Mouse (Mus musculus) liver, adult (tissue): Measurements from ENCODE around the gene Loxl1.

Experiments
- GATA4 ChIP-seq: IDR thresholded peaks from 2 replicates; pipeline ENCODE4 v1.6.1; 2014; ENCODE audit warnings: mild to moderate bottlenecking, low read length; ENCODE audit not compliant: insufficient replicate concordance

The Loxl1 gene

DNA sequence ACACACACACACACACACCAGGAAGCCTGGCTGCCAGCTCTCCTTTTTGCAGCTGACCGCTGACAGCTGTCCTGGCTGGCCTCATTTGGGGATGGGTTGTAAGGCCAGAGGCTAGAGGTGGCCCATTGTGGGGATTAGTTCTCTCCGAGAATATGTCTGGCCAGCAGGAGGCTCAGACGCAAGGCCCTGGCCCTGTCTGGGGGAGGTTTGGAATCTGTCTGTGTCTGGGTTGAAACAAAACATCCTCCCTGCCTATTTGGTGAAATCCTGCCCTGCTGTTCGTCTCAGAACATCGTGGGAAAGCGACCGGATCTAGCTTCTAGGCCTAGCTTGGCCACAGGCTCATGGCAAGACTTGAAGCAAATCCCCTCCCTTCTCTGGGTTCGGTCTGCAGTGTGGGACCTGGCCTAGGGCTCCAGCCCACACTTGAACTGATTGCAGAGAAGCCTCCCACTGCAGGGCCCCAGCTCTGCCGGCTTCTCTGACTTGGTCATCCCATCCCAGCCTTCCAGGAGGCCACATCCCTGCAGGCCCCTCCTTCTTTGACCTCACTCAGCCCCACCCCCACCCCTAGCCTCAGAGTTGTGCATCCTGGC, 17.1 kb downstream of the Loxl1 start:
- TF ChIP-seq GATA4, result no peak

DNA sequence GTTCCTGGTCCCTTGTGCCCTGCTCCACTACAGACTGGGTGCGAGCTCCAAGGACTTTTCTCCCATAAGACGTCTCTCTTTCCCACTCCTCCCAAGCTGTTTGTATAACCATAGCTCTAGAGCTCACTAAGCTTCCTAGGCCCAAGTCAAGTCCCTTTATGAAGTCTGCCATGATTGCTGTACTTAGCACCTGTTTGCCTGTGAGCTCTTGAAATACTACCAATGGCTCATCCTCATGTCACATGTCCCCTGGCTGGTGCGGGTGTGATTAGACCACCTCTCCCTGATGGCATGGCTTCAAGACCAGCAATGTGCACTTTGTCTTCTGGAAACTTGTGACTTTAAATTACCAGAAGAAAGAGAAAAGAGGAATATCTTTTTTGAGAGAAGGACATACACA, 17.6 kb downstream of the Loxl1 start:
- no peak for TF ChIP-seq GATA4

GRCm38 (mm10) chr9:58294527-58294926, 18.5 kb downstream of the Loxl1 start:
- TF ChIP-seq GATA4, result no peak

DNA sequence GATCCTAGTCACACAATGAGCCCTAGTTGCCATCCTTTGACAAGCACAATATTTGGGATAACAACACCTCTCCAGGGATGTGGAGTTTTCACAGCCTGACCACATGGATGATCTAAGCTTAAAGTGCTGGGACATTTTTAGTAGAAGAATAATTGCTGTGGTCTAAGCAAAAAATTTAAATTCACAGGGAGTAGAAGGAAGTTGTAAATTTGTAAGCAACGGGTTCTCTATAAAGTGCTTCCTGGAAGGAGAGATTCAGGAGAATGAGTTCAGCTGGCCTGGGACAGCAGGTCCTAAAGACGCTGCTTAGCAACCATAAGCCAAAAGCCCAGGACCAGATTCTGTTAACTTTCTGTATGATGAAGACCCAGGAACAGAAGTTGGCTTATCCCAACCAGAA, 23.1 kb downstream of the Loxl1 start:
- no peak for TF ChIP-seq GATA4

DNA sequence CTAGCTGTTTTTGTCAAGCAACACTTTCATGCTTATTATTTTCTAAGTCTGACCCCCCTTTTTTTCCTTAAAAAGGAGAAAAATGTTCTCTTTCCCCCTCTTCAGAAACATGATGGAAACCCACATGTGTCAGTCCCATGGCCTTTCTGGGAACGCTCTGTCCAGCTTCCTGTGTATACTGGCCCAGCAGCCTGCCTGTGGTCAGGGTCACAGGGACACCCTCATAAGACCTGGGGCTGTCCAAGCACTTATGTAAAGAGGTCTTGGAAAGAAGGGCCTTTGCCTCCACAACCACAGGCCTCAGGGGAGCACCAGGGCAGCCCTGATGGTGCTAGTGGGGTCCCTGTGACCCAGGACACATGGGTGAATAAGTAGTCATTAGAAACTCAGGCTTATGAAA, 23.9 kb downstream of the Loxl1 start:
- TF ChIP-seq GATA4, result no peak

- no peak for TF ChIP-seq GATA4
These were observed 29.6 kb downstream of the Loxl1 start for GRCm38 (mm10) chr9:58283431-58283830.

GRCm38 (mm10) chr9:58281597-58281996, 31.4 kb downstream of the Loxl1 start:
- no peak for TF ChIP-seq GATA4

DNA sequence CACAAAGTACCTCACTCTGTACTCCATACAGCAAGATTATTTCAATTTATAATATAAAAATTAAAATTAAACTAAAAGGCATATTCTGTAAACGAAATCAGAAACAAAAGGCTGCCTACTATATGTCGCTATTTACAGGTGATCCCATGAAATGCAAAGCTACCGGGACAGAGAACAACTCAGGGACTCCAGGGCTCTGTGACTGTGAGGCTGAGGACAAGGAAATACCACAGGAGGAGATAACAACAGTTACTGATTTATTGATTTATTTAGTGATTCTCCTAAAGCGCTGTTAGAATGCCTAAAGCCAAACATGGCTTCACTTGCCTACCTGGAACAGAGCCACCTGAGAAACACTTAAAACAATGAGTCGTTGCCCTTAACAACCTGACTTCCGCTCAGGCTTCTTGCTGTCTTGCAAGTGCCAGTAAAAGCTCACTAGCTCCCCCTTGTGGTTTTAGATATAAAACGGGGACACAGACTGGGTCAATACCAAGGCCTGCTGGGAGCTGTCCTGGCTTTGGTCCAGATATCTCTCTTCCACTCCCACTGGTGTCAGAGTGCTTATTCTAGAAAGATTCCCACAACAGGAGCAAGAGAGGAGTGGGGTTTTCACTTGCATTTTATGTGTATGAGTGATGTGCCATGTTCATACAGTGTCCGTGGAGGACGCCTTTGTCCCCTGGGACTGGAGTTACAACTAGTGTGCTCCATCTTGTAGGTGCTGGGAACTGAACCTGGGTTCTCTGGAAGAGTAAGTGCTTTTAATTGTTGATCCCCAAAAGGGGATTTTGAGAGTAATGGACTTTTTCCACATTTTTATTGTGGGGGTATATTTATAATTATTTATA, 32.5 kb downstream of the Loxl1 start:
- TF ChIP-seq GATA4, result no peak

DNA sequence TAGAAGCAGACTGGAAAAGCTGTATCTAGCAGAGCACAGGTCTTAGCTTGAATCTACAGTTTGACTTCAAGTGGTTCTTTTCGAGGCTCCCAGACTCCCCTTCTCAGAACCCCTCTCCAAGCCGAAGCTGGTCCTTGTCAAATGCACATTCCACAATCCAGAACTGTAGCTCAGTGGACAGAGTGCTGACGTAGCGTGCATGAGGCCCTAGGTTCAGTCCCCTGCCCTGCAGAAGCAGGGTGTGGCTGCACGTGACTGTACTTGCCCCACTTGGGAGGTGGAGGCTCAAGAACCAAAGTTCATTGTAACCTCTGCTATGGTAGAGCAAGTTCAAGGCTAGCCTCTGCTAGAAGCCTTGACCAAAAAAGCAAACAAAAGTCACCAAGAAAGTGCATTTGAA, 33.2 kb downstream of the Loxl1 start:
- no peak for TF ChIP-seq GATA4

DNA sequence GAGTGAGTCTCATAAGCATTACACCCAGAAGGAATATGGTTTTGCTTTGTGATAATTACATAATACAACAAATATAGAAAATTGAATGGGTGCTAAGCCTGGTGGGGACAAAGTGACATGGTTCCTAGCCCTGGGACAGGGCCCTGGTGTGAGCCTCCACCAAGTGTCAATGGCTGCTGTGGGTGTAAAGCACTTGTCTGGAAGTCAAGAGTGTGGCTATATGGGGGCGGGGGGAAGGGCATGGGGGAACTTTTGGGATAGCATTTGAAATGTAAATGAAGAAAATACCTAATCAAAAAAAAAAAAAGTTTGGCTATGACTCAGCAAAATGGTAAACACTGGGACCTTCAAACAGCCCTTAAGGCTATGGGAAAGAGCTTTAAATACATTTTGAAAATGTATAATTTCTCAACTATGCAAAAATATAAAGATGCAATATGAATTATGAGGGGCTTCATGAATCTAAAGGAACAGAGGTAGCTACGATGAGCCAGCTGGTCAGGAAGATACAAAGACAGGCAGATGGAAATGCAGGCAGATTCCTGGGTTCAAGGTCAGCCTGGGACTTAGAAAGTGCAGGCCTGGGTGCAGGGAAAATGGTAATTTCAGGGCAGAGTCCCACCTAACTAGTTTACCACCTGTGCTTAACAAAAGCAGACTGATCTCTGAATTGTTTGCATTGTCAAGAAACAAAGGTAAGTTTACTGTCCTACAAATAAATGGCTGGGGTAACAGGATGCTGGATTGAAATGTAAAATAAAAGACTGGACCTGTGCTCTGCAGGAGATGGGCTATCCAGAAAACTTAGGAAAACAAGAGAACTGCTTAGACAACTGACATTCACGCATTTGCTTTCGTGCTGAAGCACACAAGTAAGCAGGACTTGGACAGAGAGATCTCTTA, 33.9 kb downstream of the Loxl1 start:
- no peak for TF ChIP-seq GATA4

DNA sequence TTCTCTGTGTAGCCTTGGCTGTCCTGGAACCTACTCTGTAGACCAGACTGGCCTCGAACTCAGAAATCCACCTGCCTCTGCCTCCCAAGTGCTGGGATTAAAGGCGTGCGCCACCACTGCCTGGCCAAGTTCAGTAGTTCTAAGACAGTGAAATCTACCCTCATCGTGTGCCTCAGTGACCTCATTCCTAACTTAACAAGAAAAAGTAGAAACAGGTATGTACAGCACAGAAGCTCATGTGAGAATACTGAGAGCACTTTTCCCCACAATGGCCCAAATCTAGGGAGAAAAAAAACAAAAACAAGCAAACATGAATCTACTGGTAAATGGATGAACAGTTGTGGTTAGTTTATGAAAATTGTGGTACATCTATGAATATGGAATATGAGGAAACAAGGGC, 34.7 kb downstream of the Loxl1 start:
- no peak for TF ChIP-seq GATA4

DNA sequence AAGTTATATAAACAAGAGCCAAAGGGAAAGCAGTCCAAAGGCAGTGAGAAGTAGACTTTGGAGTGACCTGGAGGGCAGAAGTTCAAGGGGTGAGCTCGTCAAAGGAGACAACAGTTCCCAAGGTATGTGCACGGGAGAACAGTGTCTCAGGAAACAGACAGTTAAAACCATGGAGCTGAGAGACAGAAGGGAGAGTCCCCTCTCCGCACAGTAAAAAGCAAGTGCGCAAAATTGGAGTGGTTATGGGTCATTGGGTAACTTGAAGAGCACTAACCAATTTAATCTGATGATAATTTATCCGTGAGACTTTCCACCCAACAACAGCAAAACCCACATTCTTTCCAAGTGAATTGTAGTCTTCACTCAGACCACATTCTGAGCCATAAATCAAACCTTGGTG, 36.6 kb downstream of the Loxl1 start:
- no peak for TF ChIP-seq GATA4

- no peak for TF ChIP-seq GATA4
These were observed 37.2 kb downstream of the Loxl1 start for GRCm38 (mm10) chr9:58275797-58276196.

- TF ChIP-seq GATA4, result no peak
These were observed 37.7 kb downstream of the Loxl1 start for GRCm38 (mm10) chr9:58275115-58275774.

DNA sequence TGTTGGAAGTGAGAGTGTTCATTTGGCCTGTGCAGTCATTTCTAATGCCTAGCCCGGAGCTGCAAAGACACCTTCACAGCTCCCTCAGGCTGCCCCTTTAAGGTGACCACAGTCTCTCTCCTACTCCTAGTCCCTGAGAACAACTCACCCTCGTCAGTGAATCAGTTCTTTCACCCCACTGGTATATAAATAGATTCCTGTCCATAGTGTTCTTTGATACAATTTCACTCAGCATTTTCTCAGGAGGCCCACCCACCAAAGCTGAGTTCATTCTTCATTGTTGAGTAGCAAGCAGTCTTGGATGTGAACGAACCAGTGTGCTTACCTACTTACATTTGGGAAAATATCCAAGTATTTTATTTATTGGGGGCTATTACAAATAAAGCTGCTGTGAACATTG, 38.4 kb downstream of the Loxl1 start:
- no peak for TF ChIP-seq GATA4
